Mouse (Mus musculus) heart, postnatal 0 days (tissue): ENCODE results near the gene BC035947. TPM values are rescaled to one million over a fixed set of nuclear protein-coding genes. Genes with fewer than 3 reads are reported as not detected.
A peak's percentile ranks its signal among the peaks of the same experiment; 100 is the strongest.

Experiments used
- ATAC-seq: fragments of 200-750 bp; cut with Nextera tagmentation; 2 replicates; pipeline ENCODE4 v1.8.0; 2017; ENCODE audit warnings: low read depth, moderate number of reproducible peaks, moderate library complexity; ENCODE audit not compliant: insufficient read depth
- DNase-seq: peaks from one replicate; pipeline ENCODE4 v3.0.0-alpha.2; 2016; ENCODE audit warnings: low spot score
- H3K27ac ChIP-seq: fragments of 300-500 bp; sonication (generic); 2 replicates; pipeline ENCODE4 v1.5.1; 2014; ENCODE audit warnings: low read depth, mild to moderate bottlenecking
- H3K27me3 ChIP-seq: fragments of 300-500 bp; sonication (generic); 2 replicates; pipeline ENCODE4 v1.6.1; 2014; ENCODE audit warnings: low read length, mixed read lengths; ENCODE audit not compliant: control insufficient read depth, insufficient read depth
- H3K36me3 ChIP-seq: fragments of 300-500 bp; sonication (generic); replicated peaks from 2 replicates; pipeline ENCODE4 v1.6.1; 2014; ENCODE audit warnings: low read length, mixed read lengths; ENCODE audit not compliant: control insufficient read depth, insufficient read depth
- H3K4me1 ChIP-seq: fragments of 300-500 bp; sonication (generic); 2 replicates; pipeline ENCODE4 v1.6.1; 2014; ENCODE audit warnings: antibody characterized with exemption; ENCODE audit not compliant: control insufficient read depth, insufficient read depth
- H3K4me2 ChIP-seq: fragments of 300-500 bp; sonication (generic); 2 replicates; pipeline ENCODE4 v1.6.1; 2014; ENCODE audit warnings: low read depth, mild to moderate bottlenecking, low read length, moderate library complexity
- H3K4me3 ChIP-seq: fragments of 300-500 bp; sonication (generic); 2 replicates; pipeline ENCODE4 v1.5.1; 2014; ENCODE audit warnings: low read depth, low read length
- H3K9ac ChIP-seq: fragments of 300-500 bp; sonication (generic); replicated peaks from 2 replicates; pipeline ENCODE4 v1.6.1; 2014; ENCODE audit warnings: low read depth, low read length, mixed read lengths
- H3K9me3 ChIP-seq: fragments of 300-500 bp; sonication (generic); replicated peaks from 2 replicates; pipeline ENCODE4 v1.6.1; 2016; ENCODE audit warnings: low read length; ENCODE audit not compliant: control insufficient read depth
- CTCF ChIP-seq: IDR thresholded peaks from 2 replicates; pipeline ENCODE4 v1.5.1; 2016; ENCODE audit warnings: antibody characterized with exemption, control low read depth, low read depth
- EP300 ChIP-seq: IDR thresholded peaks from 2 replicates; pipeline ENCODE4 v1.6.1; 2016; ENCODE audit warnings: antibody characterized with exemption, low read depth
- WGBS: fragments of 180-500 bp; shearing (Covaris S2); extraction: QIAGEN DNeasy Blood & Tissue Kit; methylation state at CpG from one replicate; pipeline ENCODE4 v1.1.7; 2014; 5-methylcytosine and 5-hydroxymethylcytosine counted together
- polyA plus RNA-seq: library from polyadenylated mRNA; unstranded; fragments of >200 nt; fragmentation: Nextera tagmentation; extraction: Ambion mirVana; gene quantifications from 2 replicates; pipeline ENCODE4 v1.2.1, GENCODE M21; 2015
- total RNA-seq: library from RNA; depleted of rRNA; stranded (reverse); fragments of >200 nt; gene quantifications from 2 replicates; pipeline ENCODE4 v1.2.3, GENCODE M21; 2014; ENCODE audit warnings: low replicate concordance

BC035947 gene
- total and polyA plus RNA-seq, 2 experiments from 2014 or later: not detected

DNA sequence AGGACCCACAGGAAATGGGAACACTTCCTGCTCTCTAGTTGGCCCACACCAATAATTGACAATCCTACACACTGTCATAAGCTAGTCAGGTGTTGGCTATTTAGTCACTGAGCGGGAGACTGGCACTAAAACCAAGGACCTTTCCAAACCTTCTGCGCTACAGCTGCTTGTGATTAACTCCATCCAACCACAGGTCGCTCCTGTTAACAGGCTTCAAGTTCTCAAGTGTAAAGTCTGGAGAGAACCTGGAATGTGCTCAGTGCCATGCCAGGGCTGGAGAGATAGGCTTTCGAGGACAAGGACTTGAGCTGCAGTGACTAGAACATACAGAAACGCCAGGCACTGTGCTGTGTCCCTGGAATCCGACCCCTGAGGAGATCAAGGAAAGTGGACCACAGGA lies 27.2 kb upstream of the BC035947 start:
- TF ChIP-seq EP300: no peak
- no peak for TF ChIP-seq CTCF
- DNase-seq (peak; percentile 71), ATAC-seq (peak; percentile 72)
- Histone ChIP-seq H3K4me1 (peaks cover 13% of the 10 kb centered on the region; the same call in 1 of the 2 replicates), H3K36me3 (no peaks in the 10 kb centered on the region), H3K9ac (no peak overlapping the region), H3K9me3 (no peaks in the 10 kb centered on the region; the same call in 1 of the 2 replicates), H3K27ac (peak overlapping the region; percentile 47; the same call in 1 of the 2 replicates), H3K27me3 (no peaks in the 10 kb centered on the region), H3K4me3 (no peak overlapping the region), H3K4me2 (no peak overlapping the region)
- 26% methylated on average over 6 of the region's 6 CpGs for WGBS

DNA sequence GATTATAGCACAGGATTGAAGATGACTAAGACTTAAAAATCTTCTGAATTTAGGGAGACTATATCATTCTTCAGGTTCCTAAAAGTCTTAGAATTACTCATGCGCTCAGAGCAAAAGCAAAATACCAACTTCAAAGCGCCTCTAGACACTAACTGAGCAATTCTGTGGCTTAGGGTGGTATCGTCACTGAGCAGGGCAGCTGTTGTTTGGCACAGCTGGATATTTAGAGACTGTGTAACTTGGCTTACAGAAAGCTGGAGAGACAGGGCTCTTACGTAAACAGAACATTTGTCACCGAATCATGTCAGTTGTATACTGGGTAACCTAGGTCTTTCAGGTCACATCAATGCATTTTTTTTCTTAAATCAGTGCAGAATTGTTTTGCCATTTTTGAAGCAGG lies 26.4 kb upstream of the BC035947 start:
- Histone ChIP-seq H3K4me2 (no peak overlapping the region; the same call in 1 of the 2 replicates), H3K9ac (no peak overlapping the region), H3K4me1 (peaks cover 13% of the 10 kb centered on the region; the same call in 1 of the 2 replicates), H3K36me3 (no peaks in the 10 kb centered on the region), H3K27me3 (no peaks in the 10 kb centered on the region), H3K27ac (peak overlapping the region; percentile 58; the same call in 1 of the 2 replicates), H3K4me3 (no peak overlapping the region), H3K9me3 (no peaks in the 10 kb centered on the region)
- WGBS: 76% methylated on average over 5 of the region's 5 CpGs
- ATAC-seq (no peak), DNase-seq (peak; percentile 7)
- no peak for TF ChIP-seq CTCF
- no peak for TF ChIP-seq EP300

GRCm38 (mm10) chr1:78537494-78538010 lies 25.6 kb upstream of the BC035947 start:
- ATAC-seq (peak; percentile 79), DNase-seq (peak; percentile 74)
- no peaks in the 10 kb centered on the region for H3K27me3 ChIP-seq
- no peaks in the 10 kb centered on the region for H3K9me3 ChIP-seq
- peak overlapping the region; percentile 6; the same call in 1 of the 2 replicates for H3K9ac ChIP-seq
- H3K4me1 ChIP-seq: peaks cover 13% of the 10 kb centered on the region; the same call in 1 of the 2 replicates
- 18% methylated on average over 16 of the region's 16 CpGs for WGBS
- TF ChIP-seq CTCF (no peak), EP300 (no peak)
- peak overlapping the region; percentile 42 for H3K4me3 ChIP-seq
- peak overlapping the region; percentile 58 for H3K4me2 ChIP-seq
- peak overlapping the region; percentile 58 for H3K27ac ChIP-seq
- no peaks in the 10 kb centered on the region for H3K36me3 ChIP-seq

DNA sequence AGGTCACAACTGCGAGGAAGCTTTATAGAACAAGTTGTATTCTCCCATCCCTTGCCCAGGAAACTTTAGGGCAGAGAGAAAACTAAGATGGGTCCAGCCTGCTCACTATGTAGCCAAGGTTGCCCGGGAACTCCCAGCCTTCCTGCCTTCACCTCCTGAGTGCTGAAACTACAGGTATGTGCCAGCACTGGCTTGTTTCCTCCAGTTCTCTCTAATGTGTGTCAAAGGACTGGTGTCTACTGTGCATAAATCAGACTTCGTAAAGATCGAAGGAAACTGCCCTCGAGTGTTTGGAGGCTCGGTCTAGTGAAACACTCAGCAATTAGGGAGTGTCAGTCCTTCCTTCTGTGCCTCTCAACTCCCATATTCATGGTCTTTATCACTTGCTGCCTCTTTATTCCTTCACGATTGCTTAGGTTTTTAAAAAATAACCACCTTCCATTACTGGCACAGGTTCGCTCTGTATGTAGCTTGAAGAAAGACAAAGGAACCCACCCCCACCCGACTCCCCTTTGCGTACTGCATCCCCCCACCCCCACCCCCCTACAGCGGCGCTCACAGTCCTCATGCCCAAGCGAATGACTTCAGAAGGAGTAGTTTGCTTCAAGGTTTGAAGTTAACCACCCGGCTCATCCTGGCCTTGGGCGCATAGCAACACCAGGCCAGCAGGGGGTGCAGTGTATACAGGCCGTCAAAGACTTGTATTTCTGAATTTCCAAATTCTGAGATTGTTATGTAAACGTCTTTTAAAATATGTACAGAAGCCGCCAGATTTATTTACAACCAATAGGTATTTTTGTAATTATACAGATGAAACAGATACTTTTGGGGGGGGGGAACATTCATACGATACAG lies 24.6 kb upstream of the BC035947 start:
- H3K4me2 ChIP-seq: peak overlapping the region; percentile 58

GRCm38 (mm10) chr1:78534428-78535150 lies 22.6 kb upstream of the BC035947 start:
- Histone ChIP-seq H3K27ac (no peak overlapping the region), H3K36me3 (no peaks in the 10 kb centered on the region), H3K4me1 (peaks cover 12% of the 10 kb centered on the region; the same call in 1 of the 2 replicates), H3K4me2 (no peak overlapping the region), H3K9ac (no peak overlapping the region), H3K27me3 (no peaks in the 10 kb centered on the region), H3K9me3 (no peaks in the 10 kb centered on the region), H3K4me3 (no peak overlapping the region)
- WGBS: 55% methylated on average over 9 of the region's 9 CpGs
- no peak for TF ChIP-seq CTCF
- TF ChIP-seq EP300: no peak
- no peak for DNase-seq
- ATAC-seq: no peak

More for the DNA sequence above, 24.6 kb upstream of the BC035947 start:
- no peak overlapping the region for H3K27ac ChIP-seq
- no peaks in the 10 kb centered on the region for H3K9me3 ChIP-seq
- no peaks in the 10 kb centered on the region for H3K36me3 ChIP-seq
- no peak overlapping the region for H3K9ac ChIP-seq
- WGBS: 38% methylated on average over 19 of the region's 19 CpGs
- H3K4me3 ChIP-seq: peak overlapping the region; percentile 42
- TF ChIP-seq CTCF: peak; percentile 81
- no peak for TF ChIP-seq EP300
- peaks cover 13% of the 10 kb centered on the region; the same call in 1 of the 2 replicates for H3K4me1 ChIP-seq
- no peaks in the 10 kb centered on the region for H3K27me3 ChIP-seq
- DNase-seq: peak; percentile 48
- peak; percentile 48; the same call in 1 of the 2 replicates for ATAC-seq
